Mouse (Mus musculus): ENCODE data around the gene Atp6v0a2. TPM values are rescaled to one million over a fixed set of nuclear protein-coding genes. Genes with fewer than 3 reads are reported as not detected.
"Not testable (repeated sequence)": the region's sequence is repeated elsewhere in the genome, so short reads cannot be mapped to it uniquely, and the experiment has no call there.

The Atp6v0a2 gene
- total RNA-seq, 1 experiment from 2014 or later: 23.0 TPM

- ATAC-seq (replicated peaks; ENCODE audit: low read depth, poor library complexity, severe bottlenecking): not testable (repeated sequence)
Observed at GRCm38 (mm10) chr5:124635068-124635467, 6.7 kb downstream of the Atp6v0a2 start.

GRCm38 (mm10) chr5:124636139-124636538, 7.8 kb downstream of the Atp6v0a2 start:
- ATAC-seq (replicated peaks; ENCODE audit: low read depth, poor library complexity, severe bottlenecking): no peak

GRCm38 (mm10) chr5:124636694-124637093, 8.3 kb downstream of the Atp6v0a2 start:
- no peak for ATAC-seq (replicated peaks; ENCODE audit: low read depth, poor library complexity, severe bottlenecking)

- no peak for ATAC-seq (replicated peaks; ENCODE audit: low read depth, poor library complexity, severe bottlenecking)
Observed at GRCm38 (mm10) chr5:124637300-124637699, 8.9 kb downstream of the Atp6v0a2 start.

- no peak for ATAC-seq (replicated peaks; ENCODE audit: low read depth, poor library complexity, severe bottlenecking)
Observed at GRCm38 (mm10) chr5:124637836-124638235, 9.5 kb downstream of the Atp6v0a2 start.

- no peak for ATAC-seq (replicated peaks; ENCODE audit: low read depth, poor library complexity, severe bottlenecking)
Observed at GRCm38 (mm10) chr5:124713741-124714140, 85.4 kb downstream of the Atp6v0a2 start.

GRCm38 (mm10) chr5:124715135-124715534, 86.8 kb downstream of the Atp6v0a2 start:
- ATAC-seq (replicated peaks; ENCODE audit: low read depth, poor library complexity, severe bottlenecking): no peak

GRCm38 (mm10) chr5:124717969-124718368, 89.6 kb downstream of the Atp6v0a2 start:
- ATAC-seq (replicated peaks; ENCODE audit: low read depth, poor library complexity, severe bottlenecking): no peak

GRCm38 (mm10) chr5:124718396-124718795, 90.0 kb downstream of the Atp6v0a2 start:
- no peak for ATAC-seq (replicated peaks; ENCODE audit: low read depth, poor library complexity, severe bottlenecking)

GRCm38 (mm10) chr5:124723125-124723524, 94.7 kb downstream of the Atp6v0a2 start:
- ATAC-seq (replicated peaks; ENCODE audit: low read depth, poor library complexity, severe bottlenecking): no peak

- 0 out of 2 replicates have a peak, but pooled peaks have one; percentile 12 for ATAC-seq (replicated peaks; ENCODE audit: low read depth, poor library complexity, severe bottlenecking)
Observed at GRCm38 (mm10) chr5:124724997-124725396, 96.6 kb downstream of the Atp6v0a2 start, which contains the start of gene Dnah10. Dnah10 (plus strand) TSS chr5:124725085.

- ATAC-seq (replicated peaks; ENCODE audit: low read depth, poor library complexity, severe bottlenecking): peak; percentile 47
Observed at GRCm38 (mm10) chr5:124729662-124730206, 101.4 kb downstream of the Atp6v0a2 start.

GRCm38 (mm10) chr5:124733961-124734360, 105.6 kb downstream of the Atp6v0a2 start:
- no peak for ATAC-seq (replicated peaks; ENCODE audit: low read depth, poor library complexity, severe bottlenecking)

GRCm38 (mm10) chr5:124741898-124742599, 113.7 kb downstream of the Atp6v0a2 start:
- ATAC-seq (replicated peaks; ENCODE audit: low read depth, poor library complexity, severe bottlenecking): no peak

GRCm38 (mm10) chr5:124743841-124744240, 115.5 kb downstream of the Atp6v0a2 start:
- no peak for ATAC-seq (replicated peaks; ENCODE audit: low read depth, poor library complexity, severe bottlenecking)

GRCm38 (mm10) chr5:124746220-124746619, 117.8 kb downstream of the Atp6v0a2 start:
- no peak for ATAC-seq (replicated peaks; ENCODE audit: low read depth, poor library complexity, severe bottlenecking)

GRCm38 (mm10) chr5:124748296-124748695, 119.9 kb downstream of the Atp6v0a2 start:
- no peak for ATAC-seq (replicated peaks; ENCODE audit: low read depth, poor library complexity, severe bottlenecking)

GRCm38 (mm10) chr5:124751656-124752055, 123.3 kb downstream of the Atp6v0a2 start:
- no peak for ATAC-seq (replicated peaks; ENCODE audit: low read depth, poor library complexity, severe bottlenecking)

- ATAC-seq (replicated peaks; ENCODE audit: low read depth, poor library complexity, severe bottlenecking): no peak; the same call in 1 of the 2 replicates
Observed at GRCm38 (mm10) chr5:124761011-124761410, 132.6 kb downstream of the Atp6v0a2 start.

- no peak for ATAC-seq (replicated peaks; ENCODE audit: low read depth, poor library complexity, severe bottlenecking)
Observed at GRCm38 (mm10) chr5:124761787-124762186, 133.4 kb downstream of the Atp6v0a2 start.
